Mouse (Mus musculus): ENCODE data around the gene Fgf3. TPM values are rescaled to one million over a fixed set of nuclear protein-coding genes. Genes with fewer than 3 reads are reported as not detected.

Gene Fgf3
- polyA plus RNA-seq, 1 experiment from 2014 or later = 1.7 TPM

DNA sequence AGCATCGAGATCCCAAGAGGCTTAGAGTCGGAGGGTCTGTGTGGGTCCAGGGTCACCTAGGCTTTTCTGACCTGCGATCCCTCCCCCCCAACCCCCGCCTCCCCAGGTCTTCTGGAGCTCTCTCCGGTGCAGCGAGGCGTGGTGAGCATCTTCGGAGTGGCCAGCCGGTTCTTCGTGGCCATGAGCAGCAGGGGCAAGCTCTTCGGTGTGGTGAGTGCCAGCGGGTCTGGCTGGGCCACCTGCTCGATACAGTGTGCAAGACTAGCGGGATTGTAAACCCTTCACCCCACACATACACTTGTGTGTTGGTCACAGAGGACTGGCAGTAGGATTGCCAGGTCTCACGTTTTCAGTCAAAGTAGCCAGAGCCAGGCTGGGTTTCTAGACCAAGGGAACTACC is 24.2 kb downstream of the Fgf3 start:
- H3K9me3 ChIP-seq = no peaks in the 10 kb centered on the region
- no peaks in the 10 kb centered on the region for H3K36me3 ChIP-seq
- peak overlapping the region; percentile 43 for H3K4me3 ChIP-seq
- under 1% methylated on average over 15 of the region's 15 CpGs for WGBS
- peaks cover 26% of the 10 kb centered on the region for H3K4me1 ChIP-seq (replicated peaks)
- no peak overlapping the region for H3K27ac ChIP-seq
- H3K27me3 ChIP-seq (ENCODE audit: insufficient read depth, poor library complexity, severe bottlenecking) = peaks cover 93% of the 10 kb centered on the region
- DNase-seq (ENCODE audit: low spot score) = peak; percentile 32

DNA sequence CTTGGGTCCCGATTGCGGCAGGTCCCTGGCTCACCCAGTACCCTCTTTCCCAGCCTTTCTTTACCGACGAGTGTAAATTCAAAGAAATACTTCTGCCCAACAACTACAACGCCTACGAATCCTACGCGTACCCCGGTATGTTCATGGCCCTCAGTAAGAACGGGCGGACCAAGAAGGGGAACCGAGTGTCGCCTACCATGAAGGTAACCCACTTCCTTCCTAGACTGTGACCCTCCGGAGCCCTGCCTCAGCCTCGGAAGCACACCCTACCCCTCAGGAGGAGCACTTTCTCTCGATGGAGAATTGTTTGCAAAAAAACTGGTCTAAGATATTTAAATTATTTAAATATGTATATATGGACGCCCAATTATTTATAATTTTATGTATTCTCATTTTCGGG is 24.8 kb downstream of the Fgf3 start:
- Histone ChIP-seq H3K27me3 (ENCODE audit: insufficient read depth, poor library complexity, severe bottlenecking) (peaks cover 96% of the 10 kb centered on the region), H3K4me1 (replicated peaks) (peaks cover 26% of the 10 kb centered on the region), H3K9me3 (no peaks in the 10 kb centered on the region), H3K4me3 (no peak overlapping the region), H3K36me3 (no peaks in the 10 kb centered on the region), H3K27ac (no peak overlapping the region)
- WGBS = 2% methylated on average over 18 of the region's 18 CpGs
- DNase-seq (ENCODE audit: low spot score) = no peak

DNA sequence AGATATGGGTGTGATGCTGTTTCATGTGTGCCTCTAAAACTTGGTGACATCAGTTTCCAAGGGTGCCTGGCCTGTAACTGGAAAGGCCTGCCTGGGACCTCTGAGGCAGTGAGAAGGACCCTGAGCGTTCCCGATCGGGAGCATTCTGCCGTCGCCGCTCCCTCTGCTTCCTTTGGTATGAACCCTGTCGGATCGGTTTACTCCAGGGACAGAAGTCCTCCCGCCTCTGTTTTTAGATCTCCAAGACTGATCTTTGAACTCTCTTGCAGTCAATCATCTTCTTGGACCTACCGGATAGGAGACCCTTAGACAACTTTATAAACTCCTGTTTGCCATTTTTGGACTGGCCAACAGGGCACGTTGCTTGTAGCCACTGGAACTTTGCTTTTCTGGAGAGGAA is 25.3 kb downstream of the Fgf3 start:
- H3K4me1 ChIP-seq (replicated peaks) = peaks cover 26% of the 10 kb centered on the region
- H3K36me3 ChIP-seq = no peaks in the 10 kb centered on the region
- no peak overlapping the region for H3K27ac ChIP-seq
- H3K4me3 ChIP-seq = no peak overlapping the region
- H3K9me3 ChIP-seq = no peaks in the 10 kb centered on the region
- 1% methylated on average over 11 of the region's 11 CpGs for WGBS
- no peak for DNase-seq (ENCODE audit: low spot score)
- peaks cover 92% of the 10 kb centered on the region for H3K27me3 ChIP-seq (ENCODE audit: insufficient read depth, poor library complexity, severe bottlenecking)

DNA sequence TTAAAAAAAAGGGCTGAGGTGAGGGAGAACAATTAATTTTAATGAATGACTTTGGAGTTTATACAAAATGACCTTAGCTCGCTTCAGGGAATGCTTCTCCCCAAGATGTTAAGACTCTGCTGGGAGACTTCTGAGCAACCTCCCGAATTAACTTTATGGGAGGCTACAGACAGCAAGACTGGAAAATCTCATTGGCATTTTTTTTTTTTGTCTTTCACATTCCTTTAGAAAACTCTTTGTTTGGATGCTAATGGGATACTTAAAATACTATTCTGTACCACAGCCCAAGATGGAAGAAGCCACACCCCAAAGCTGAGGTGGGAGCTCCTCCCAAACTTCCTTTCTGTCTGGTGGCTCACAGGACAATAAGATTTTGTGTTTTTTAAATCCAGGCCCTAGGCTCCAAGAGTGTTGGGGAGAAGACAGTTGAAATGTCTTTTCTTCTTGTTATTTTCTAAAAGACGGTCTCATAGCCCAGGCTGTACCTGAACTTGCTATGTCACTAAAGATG is 26.3 kb downstream of the Fgf3 start:
- WGBS = 59% methylated on average over 3 of the region's 3 CpGs
- no peak for DNase-seq (ENCODE audit: low spot score)
- Histone ChIP-seq H3K4me3 (no peak overlapping the region), H3K9me3 (no peaks in the 10 kb centered on the region), H3K27me3 (ENCODE audit: insufficient read depth, poor library complexity, severe bottlenecking) (peaks cover 84% of the 10 kb centered on the region), H3K4me1 (replicated peaks) (peaks cover 26% of the 10 kb centered on the region), H3K27ac (no peak overlapping the region), H3K36me3 (no peaks in the 10 kb centered on the region)

DNA sequence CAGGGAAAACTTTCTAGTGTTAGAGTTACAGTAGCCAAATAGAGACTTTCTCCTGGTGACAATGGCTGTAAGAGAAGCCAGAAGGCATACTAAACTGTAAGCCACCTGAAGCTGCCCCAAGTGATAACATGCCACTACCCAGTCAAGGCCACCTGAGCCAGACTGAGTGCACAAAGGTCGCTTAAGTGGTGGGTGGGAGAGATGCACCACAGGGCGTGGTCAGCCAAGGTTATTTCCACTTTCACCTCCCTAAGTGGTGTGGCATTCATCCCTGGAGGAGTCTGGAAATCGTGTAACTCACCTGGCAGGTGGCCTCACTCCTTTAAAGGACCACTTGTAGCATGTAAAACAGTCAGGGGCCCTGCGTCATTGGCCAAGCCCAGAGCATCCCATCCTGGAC is 29.3 kb downstream of the Fgf3 start:
- H3K27me3 ChIP-seq (ENCODE audit: insufficient read depth, poor library complexity, severe bottlenecking) = peaks cover 62% of the 10 kb centered on the region
- no peak for DNase-seq (ENCODE audit: low spot score)
- H3K36me3 ChIP-seq = no peaks in the 10 kb centered on the region
- H3K4me1 ChIP-seq (replicated peaks) = peaks cover 16% of the 10 kb centered on the region
- no peaks in the 10 kb centered on the region for H3K9me3 ChIP-seq
- H3K27ac ChIP-seq = no peak overlapping the region
- no peak overlapping the region for H3K4me3 ChIP-seq
- WGBS = 65% methylated on average over 4 of the region's 4 CpGs

DNA sequence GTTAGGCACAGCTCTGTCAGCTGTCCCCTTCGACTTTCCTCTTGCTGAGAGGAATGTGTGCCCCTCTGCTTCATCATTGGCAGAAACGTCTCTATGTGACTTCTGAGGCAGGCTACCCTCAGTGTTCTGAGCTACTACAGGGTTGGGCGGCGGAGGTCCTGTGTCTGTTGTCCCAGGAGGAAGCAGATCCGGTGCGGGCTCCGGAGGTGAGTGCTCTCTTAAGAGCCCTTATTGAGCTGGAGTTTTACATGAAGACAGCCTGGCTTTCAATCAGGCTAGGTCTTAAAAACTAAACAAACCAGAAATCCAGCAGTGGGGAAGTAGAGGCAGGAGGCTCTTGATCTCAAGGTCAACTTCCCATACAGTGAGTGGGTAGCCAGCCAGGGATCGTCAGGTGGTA is 29.7 kb downstream of the Fgf3 start:
- Histone ChIP-seq H3K4me1 (replicated peaks) (peaks cover 11% of the 10 kb centered on the region), H3K9me3 (no peaks in the 10 kb centered on the region), H3K36me3 (no peaks in the 10 kb centered on the region), H3K27me3 (ENCODE audit: insufficient read depth, poor library complexity, severe bottlenecking) (peaks cover 58% of the 10 kb centered on the region), H3K4me3 (no peak overlapping the region), H3K27ac (no peak overlapping the region)
- 79% methylated on average over 8 of the region's 8 CpGs for WGBS
- DNase-seq (ENCODE audit: low spot score) = no peak

DNA sequence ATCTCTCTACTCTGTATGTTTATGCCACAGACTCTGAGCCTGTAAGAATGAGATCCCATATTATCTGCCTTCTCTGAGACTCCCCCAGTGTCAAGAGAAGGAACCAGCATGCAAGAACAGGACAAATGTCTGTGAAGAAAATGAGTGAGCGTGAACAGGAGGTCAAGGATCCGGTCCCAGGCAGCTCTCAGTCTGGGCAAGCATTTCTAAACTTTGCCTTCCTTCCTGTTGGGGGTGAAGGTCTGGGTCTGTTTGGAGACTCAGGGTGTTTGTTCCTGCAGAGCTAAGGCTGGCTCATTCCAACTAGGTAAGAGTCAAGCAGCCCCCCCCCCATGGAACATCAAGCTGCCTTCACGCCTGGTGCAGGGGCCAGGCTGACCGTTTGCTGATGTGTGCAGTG is 34.5 kb downstream of the Fgf3 start:
- WGBS = 68% methylated on average over 4 of the region's 4 CpGs
- Histone ChIP-seq H3K9me3 (no peaks in the 10 kb centered on the region), H3K4me3 (no peak overlapping the region), H3K36me3 (no peaks in the 10 kb centered on the region), H3K4me1 (replicated peaks) (peaks cover 27% of the 10 kb centered on the region), H3K27me3 (ENCODE audit: insufficient read depth, poor library complexity, severe bottlenecking) (peaks cover 39% of the 10 kb centered on the region), H3K27ac (0 out of 2 replicates have a peak overlapping the region, but pooled peaks have one; percentile 6)
- DNase-seq (ENCODE audit: low spot score) = no peak

DNA sequence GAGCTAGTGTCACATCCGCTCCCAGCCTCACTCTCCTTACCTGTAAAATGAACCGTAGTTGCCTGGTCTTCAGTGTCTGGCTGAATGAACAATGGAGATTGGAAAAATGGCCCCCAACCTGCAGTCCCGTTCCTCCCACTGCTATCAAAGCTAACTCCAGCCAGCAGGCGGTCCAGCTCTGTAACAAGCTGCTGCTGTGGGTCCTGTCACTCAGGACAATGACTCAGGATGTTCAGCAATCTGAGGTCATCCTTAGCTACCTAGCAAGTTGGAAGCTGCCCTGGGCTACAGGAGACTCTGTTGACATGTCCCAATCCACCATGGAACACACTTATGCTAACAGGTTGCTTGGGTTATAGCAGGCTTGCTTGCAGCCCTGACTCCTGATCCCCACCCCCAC is 35.3 kb downstream of the Fgf3 start:
- 61% methylated on average over 4 of the region's 4 CpGs for WGBS
- peaks cover 27% of the 10 kb centered on the region for H3K4me1 ChIP-seq (replicated peaks)
- no peak overlapping the region for H3K4me3 ChIP-seq
- no peak for DNase-seq (ENCODE audit: low spot score)
- H3K27ac ChIP-seq = no peak overlapping the region
- no peaks in the 10 kb centered on the region for H3K36me3 ChIP-seq
- H3K27me3 ChIP-seq (ENCODE audit: insufficient read depth, poor library complexity, severe bottlenecking) = peaks cover 41% of the 10 kb centered on the region
- H3K9me3 ChIP-seq = no peaks in the 10 kb centered on the region

DNA sequence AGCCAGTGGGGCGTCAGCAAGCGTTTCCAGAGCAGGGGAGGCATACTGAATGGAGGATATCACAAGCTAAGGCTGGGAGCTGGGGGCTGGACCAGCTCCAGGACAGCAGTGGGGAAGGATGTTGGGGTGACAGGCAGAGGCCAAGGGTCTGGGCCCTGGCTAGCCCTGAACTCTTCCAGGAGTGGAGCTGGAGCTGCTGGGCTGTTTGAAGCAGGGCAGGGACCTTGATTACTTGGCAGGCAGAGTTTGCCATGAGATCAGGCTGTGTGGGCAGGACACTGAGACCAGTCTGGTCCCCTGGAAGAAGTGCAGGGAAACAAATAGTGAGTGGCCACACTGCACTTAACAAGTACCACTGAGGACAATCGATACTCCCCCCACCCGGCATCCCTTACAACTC is 36.3 kb downstream of the Fgf3 start:
- Histone ChIP-seq H3K27me3 (ENCODE audit: insufficient read depth, poor library complexity, severe bottlenecking) (peaks cover 41% of the 10 kb centered on the region), H3K4me1 (replicated peaks) (peaks cover 27% of the 10 kb centered on the region), H3K27ac (no peak overlapping the region), H3K36me3 (no peaks in the 10 kb centered on the region), H3K4me3 (no peak overlapping the region), H3K9me3 (no peaks in the 10 kb centered on the region)
- no peak for DNase-seq (ENCODE audit: low spot score)
- 71% methylated on average over 4 of the region's 4 CpGs for WGBS

DNA sequence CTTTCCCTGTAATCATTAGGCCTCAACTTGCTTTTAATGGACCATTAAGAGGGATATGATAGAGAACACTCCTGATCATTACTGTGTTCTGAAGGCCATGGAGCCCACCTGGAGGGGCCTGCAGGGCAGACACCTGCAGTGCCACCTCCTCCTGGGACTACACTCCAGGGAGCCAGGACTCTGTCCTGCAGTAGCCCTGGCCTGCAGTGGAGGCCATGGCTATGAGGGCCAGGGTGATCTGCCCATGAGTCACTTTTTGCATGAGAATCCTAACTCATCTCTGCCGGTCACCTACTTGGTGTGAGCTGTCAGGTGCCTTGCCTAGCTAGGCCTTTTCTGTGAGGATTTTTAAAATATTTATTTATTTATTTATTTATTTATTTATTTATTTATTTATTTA is 40.5 kb downstream of the Fgf3 start:
- Histone ChIP-seq H3K27me3 (ENCODE audit: insufficient read depth, poor library complexity, severe bottlenecking) (peaks cover 37% of the 10 kb centered on the region), H3K4me3 (no peak overlapping the region), H3K4me1 (replicated peaks) (peaks cover 20% of the 10 kb centered on the region), H3K9me3 (no peaks in the 10 kb centered on the region), H3K27ac (no peak overlapping the region), H3K36me3 (no peaks in the 10 kb centered on the region)
- no peak for DNase-seq (ENCODE audit: low spot score)
- 94% methylated on average over 1 of the region's 1 CpGs for WGBS

DNA sequence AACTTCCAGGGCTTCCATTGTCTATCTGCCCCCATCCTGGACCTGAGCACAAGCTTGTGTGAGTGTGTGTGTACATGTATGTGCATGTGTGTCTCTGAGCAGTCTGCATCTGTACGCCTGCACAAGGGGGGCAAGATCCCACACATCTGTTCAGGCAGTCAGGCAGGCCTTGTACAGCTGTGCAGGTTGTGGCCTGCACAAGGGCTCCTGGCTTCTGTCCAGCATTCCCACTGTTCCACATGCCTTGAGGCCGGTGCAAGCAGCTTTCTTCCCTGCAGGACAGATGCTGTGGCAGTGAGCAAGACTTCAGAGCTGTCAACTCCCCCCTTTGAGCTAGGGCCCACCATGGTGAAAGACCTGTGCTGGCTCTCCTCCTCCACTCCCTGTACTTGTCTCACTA is 45.2 kb downstream of the Fgf3 start:
- Histone ChIP-seq H3K27me3 (ENCODE audit: insufficient read depth, poor library complexity, severe bottlenecking) (peaks cover 6% of the 10 kb centered on the region; the same call in 1 of the 2 replicates), H3K36me3 (no peaks in the 10 kb centered on the region), H3K9me3 (no peaks in the 10 kb centered on the region), H3K4me1 (replicated peaks) (peaks cover 4% of the 10 kb centered on the region; the same call in 1 of the 2 replicates), H3K4me3 (no peak overlapping the region), H3K27ac (peak overlapping the region; percentile 16; the same call in 1 of the 2 replicates)
- DNase-seq (ENCODE audit: low spot score) = no peak
- 56% methylated on average over 2 of the region's 2 CpGs for WGBS

DNA sequence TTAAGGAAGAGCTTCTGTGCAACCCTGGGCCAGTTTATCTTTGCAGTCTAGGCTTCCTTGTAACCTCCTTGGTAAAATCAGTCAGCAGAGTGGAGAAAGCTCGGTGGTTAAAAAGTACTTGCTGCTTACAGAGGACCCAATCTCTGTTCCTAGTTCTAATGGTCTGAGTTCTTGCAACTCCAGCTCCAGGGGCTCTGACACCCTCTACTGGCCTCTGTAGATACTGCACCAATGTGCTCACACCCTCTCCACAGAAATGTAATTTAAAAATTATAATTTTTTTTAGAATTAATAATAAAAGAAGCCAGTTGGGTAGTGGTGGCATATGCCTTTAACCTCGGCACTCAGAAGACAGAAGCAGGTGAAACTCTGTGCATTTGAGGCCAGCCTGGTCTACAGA is 49.8 kb downstream of the Fgf3 start:
- H3K4me3 ChIP-seq = no peak overlapping the region
- H3K27me3 ChIP-seq (ENCODE audit: insufficient read depth, poor library complexity, severe bottlenecking) = peaks cover 35% of the 10 kb centered on the region
- H3K9me3 ChIP-seq = no peaks in the 10 kb centered on the region
- H3K4me1 ChIP-seq (replicated peaks) = peaks cover 26% of the 10 kb centered on the region
- no peak for DNase-seq (ENCODE audit: low spot score)
- no peaks in the 10 kb centered on the region for H3K36me3 ChIP-seq
- H3K27ac ChIP-seq = no peak overlapping the region
- 82% methylated on average over 2 of the region's 2 CpGs for WGBS

DNA sequence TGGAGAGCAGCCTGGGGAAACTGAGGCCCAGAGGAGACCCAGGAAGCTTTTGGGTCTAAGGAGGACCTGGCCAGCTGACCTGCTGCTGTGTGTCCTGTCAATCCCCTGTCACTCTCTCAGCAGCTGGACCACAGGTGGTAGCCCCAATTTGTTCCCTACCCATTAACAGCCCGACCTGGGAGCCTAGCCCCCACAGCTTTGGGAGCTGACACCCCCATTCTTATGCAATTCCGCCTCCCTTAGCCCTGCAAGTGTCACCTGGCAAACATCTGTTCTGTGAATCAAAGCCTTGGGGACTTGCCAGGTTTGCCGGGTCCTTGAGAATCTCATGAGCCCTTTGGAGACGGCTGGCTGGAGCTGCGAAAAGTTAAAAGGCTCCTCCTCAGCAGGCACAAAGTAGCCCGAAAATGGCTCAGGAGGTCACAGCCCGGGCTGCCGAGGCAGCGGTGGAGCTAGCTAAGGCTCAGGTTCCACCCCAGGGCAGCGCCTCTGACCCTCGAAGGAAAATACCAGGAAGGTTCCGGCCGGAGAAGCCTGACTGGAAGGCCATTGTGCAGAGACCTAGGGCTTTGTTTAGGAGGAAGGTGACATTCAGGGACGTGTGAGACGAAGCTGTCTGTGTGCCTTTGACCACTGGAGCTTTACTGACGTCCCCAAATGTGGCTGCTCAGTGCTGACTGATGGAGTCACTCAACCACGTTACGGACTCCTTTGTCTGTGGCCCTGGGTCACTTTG is 50.8 kb downstream of the Fgf3 start:
- 0 out of 2 replicates have a peak overlapping the region, but pooled peaks have one; percentile 2 for H3K4me3 ChIP-seq
- H3K27ac ChIP-seq = peak overlapping the region; percentile 64; the same call in 1 of the 2 replicates
- DNase-seq (ENCODE audit: low spot score) = peak; percentile 55
- 2% methylated on average over 18 of the region's 18 CpGs for WGBS
- H3K36me3 ChIP-seq = no peaks in the 10 kb centered on the region
- H3K9me3 ChIP-seq = no peaks in the 10 kb centered on the region
- H3K4me1 ChIP-seq (replicated peaks) = peaks cover 22% of the 10 kb centered on the region
- peaks cover 35% of the 10 kb centered on the region for H3K27me3 ChIP-seq (ENCODE audit: insufficient read depth, poor library complexity, severe bottlenecking)
